Mouse (Mus musculus): ENCODE results near the gene Ambn.

The Ambn gene

GRCm38 (mm10) chr5:88455691-88456090 lies at the start of gene Ambn:
Gene Ambn (plus strand): TSS chr5:88455991.
- DNase-seq (ENCODE audit: low spot score in 2 of 2): no peak

GRCm38 (mm10) chr5:88420319-88421065 lies 35.3 kb upstream of the Ambn start:
- no peak for DNase-seq (ENCODE audit: low spot score in 2 of 2)

GRCm38 (mm10) chr5:88424892-88425291 lies 30.9 kb upstream of the Ambn start:
- peak; percentile 11 to 15 for DNase-seq (ENCODE audit: low spot score in 2 of 2)

GRCm38 (mm10) chr5:88426753-88427152 lies 29.0 kb upstream of the Ambn start:
- no peak for DNase-seq (ENCODE audit: low spot score in 2 of 2)

GRCm38 (mm10) chr5:88467471-88467870 lies 11.7 kb downstream of the Ambn start:
- no peak for DNase-seq (ENCODE audit: low spot score in 2 of 2)

GRCm38 (mm10) chr5:88468807-88469704 lies 13.3 kb downstream of the Ambn start:
- DNase-seq (ENCODE audit: low spot score in 2 of 2): no peak

- DNase-seq (ENCODE audit: low spot score in 2 of 2): no peak
Observed at GRCm38 (mm10) chr5:88487675-88488074, 31.9 kb downstream of the Ambn start, which contains the start of gene Enam. Gene Enam (plus strand): TSS chr5:88487975.

- DNase-seq (ENCODE audit: low spot score in 2 of 2): no peak
Observed at GRCm38 (mm10) chr5:88489004-88489403, 33.2 kb downstream of the Ambn start.

GRCm38 (mm10) chr5:88491111-88491510 lies 35.3 kb downstream of the Ambn start:
- no peak for DNase-seq (ENCODE audit: low spot score in 2 of 2)

- no peak for DNase-seq (ENCODE audit: low spot score in 2 of 2)
Observed at GRCm38 (mm10) chr5:88499781-88500180, 44.0 kb downstream of the Ambn start.

- no peak for DNase-seq (ENCODE audit: low spot score in 2 of 2)
Observed at GRCm38 (mm10) chr5:88508555-88508954, 52.8 kb downstream of the Ambn start.

- no peak for DNase-seq (ENCODE audit: low spot score in 2 of 2)
Observed at GRCm38 (mm10) chr5:88508990-88509389, 53.2 kb downstream of the Ambn start.
